Mouse (Mus musculus): ENCODE data around the gene Drd2. TPM values are rescaled to one million over a fixed set of nuclear protein-coding genes. Genes with fewer than 3 reads are reported as not detected.

Drd2 gene
- polyA plus RNA-seq (2012; rRNA removed), result 0.09 and 0.10 TPM in 2 replicates

DNA sequence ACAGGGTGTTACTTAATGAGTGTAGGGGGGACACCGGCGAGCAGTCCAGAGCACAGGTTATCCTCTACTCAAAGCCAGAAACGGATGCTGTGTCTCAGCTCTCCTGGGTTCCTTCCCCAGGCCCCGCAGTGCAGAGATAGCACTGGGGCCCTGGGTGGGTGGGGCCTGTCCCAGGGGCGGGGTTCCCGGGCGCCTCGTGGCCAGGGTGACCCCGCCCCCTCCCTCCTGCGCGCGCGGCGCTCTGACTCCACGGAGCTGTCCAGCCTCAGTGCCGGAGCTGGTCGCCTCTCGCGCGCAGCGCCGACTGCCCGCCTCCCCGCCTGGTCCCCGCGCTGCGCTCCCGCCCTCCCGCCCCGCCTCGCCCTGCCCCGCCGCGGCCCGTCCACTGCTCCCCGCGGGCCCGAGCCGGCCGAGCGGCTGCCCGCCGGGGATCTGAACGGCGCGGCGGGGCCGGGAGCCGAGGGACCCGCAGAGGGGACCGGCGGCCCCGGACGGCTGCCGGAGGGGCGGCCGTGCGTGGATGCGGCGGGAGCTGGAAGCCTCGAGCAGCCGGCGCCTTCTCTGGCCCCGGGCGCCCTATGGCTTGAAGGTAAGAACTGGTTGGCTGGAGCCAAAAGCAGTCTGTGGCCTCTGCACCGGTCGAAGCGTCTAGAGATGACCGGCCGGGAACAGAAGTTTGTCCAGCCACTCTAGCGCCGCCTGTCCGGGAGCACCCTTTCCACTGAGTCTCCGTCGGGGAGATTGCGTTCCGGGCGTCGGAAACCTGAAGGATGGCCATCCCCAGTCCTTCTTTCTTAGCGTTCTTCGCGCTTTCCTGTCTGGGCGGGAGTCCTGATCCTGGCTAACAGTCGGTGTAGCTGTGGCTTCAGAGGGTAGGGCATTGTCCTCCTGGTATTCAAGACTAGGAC lies at the start of gene Drd2:
Drd2 (plus strand) TSS at position 492 of the 908 bp plus-strand sequence.

DNA sequence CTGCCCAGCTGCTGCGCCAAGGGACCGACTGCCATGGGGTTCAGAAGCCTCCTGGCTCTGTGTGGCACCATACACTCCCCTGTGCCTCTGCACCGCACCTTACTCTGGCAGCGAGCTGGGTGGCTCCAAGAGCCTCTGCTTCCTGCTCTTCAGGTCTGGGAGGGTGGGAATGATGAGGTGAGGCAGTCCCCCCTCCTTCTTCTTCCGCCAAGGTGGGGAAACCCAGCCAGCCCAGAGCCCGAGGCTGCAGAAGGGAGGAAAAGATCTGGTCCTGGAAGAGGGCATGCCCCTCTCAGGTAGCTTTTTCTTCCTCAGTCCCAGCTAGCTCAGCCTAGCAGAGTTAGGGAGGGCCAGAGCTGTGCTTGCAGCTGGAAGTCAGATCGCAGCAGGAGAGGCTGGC lies 86.5 kb downstream of the Drd2 start, which contains the start of gene Ankk1:
Ankk1 (minus strand) TSS at position 101 of the 400 bp plus-strand sequence.

Other genes with a start within 250 kb of the Drd2 start
- gene Gm4894, start 90.1 kb upstream of the Drd2 start, polyA plus RNA-seq (2012; rRNA removed), result not detected in 2 replicates
- 0.06 TPM in 1 of 2 replicates, not detected in the other for gene Ankk1, start 86.4 kb downstream of the Drd2 start, polyA plus RNA-seq (2012; rRNA removed)
- 0.57 and 0.63 TPM in 2 replicates for gene Ttc12, start 145.6 kb downstream of the Drd2 start, polyA plus RNA-seq (2012; rRNA removed)